Mouse (Mus musculus) stomach, embryonic 14.5 days (tissue): ENCODE results near the gene Vmn1r90. TPM values are rescaled to one million over a fixed set of nuclear protein-coding genes. Genes with fewer than 3 reads are reported as not detected.
"Not testable (repeated sequence)": the region's sequence is repeated elsewhere in the genome, so short reads cannot be mapped to it uniquely, and the experiment has no call there.

Source experiments
- ATAC-seq: fragments of 200-750 bp; cut with Nextera tagmentation; 2 replicates; pipeline ENCODE4 v1.8.0; 2017; ENCODE audit warnings: low read depth, moderate TSS enrichment; ENCODE audit not compliant: insufficient number of reproducible peaks, insufficient read depth, low FRiP score
- H3K27ac ChIP-seq: fragments of 300-500 bp; sonication (generic); 2 replicates; pipeline ENCODE4 v1.5.1; 2014; ENCODE audit warnings: mild to moderate bottlenecking, low read length, moderate library complexity, mixed read lengths
- H3K27me3 ChIP-seq: fragments of 300-500 bp; sonication (generic); 2 replicates; pipeline ENCODE4 v1.6.1; 2014; ENCODE audit warnings: low read length, control low read depth, mixed read lengths; ENCODE audit not compliant: control insufficient read depth, insufficient read depth
- H3K36me3 ChIP-seq: fragments of 300-500 bp; sonication (generic); 2 replicates; pipeline ENCODE4 v1.6.1; 2014; ENCODE audit warnings: mild to moderate bottlenecking, control low read depth, low read length, moderate library complexity, mixed read lengths; ENCODE audit not compliant: control insufficient read depth, insufficient read depth
- H3K4me1 ChIP-seq: fragments of 300-500 bp; sonication (generic); 2 replicates; pipeline ENCODE4 v1.6.1; 2014; ENCODE audit warnings: low read length, control low read depth, mixed read lengths; ENCODE audit not compliant: control insufficient read depth, insufficient read depth
- H3K4me2 ChIP-seq: fragments of 300-500 bp; sonication (generic); replicated peaks from 2 replicates; pipeline ENCODE4 v1.6.1; 2014; ENCODE audit warnings: low read depth, low read length, control low read depth
- H3K4me3 ChIP-seq: fragments of 300-500 bp; sonication (generic); 2 replicates; pipeline ENCODE4 v1.5.1; 2014; ENCODE audit warnings: low read depth, low read length, control low read depth
- H3K9ac ChIP-seq: fragments of 300-500 bp; sonication (generic); replicated peaks from 2 replicates; pipeline ENCODE4 v1.6.1; 2014; ENCODE audit warnings: low read depth, mild to moderate bottlenecking, control low read depth, low read length, moderate library complexity, mixed read lengths
- H3K9me3 ChIP-seq: fragments of 300-500 bp; sonication (generic); 2 replicates; pipeline ENCODE4 v1.6.1; 2016; ENCODE audit warnings: low read depth, low read length, control low read depth; ENCODE audit not compliant: control insufficient read depth
- WGBS: fragments of 180-500 bp; shearing (Covaris S2); extraction: QIAGEN DNeasy Blood & Tissue Kit; methylation state at CpG from one replicate; pipeline ENCODE4 v1.1.7; 2014; 5-methylcytosine and 5-hydroxymethylcytosine counted together
- polyA plus RNA-seq: library from polyadenylated mRNA; unstranded; fragments of >200 nt; fragmentation: Nextera tagmentation; extraction: Ambion mirVana; gene quantifications from 2 replicates; pipeline ENCODE4 v1.2.1, GENCODE M21; 2014

Vmn1r90 gene
- 0.29 and 0.51 TPM in 2 replicates for polyA plus RNA-seq

- WGBS: 64% methylated on average over 1 of the region's 1 CpGs
- 0 out of 2 replicates have a peak, but pooled peaks cover 4% of the 10 kb centered on the region for H3K9me3 ChIP-seq
- no peaks in the 10 kb centered on the region for H3K4me1 ChIP-seq
- H3K27me3 ChIP-seq: no peaks in the 10 kb centered on the region
- no peak within 1 kb of the TSS for H3K4me3 ChIP-seq
- no peak for ATAC-seq
- H3K9ac ChIP-seq: no peak within 1 kb of the TSS
- H3K27ac ChIP-seq: no peak within 1 kb of the TSS
- H3K36me3 ChIP-seq: no peaks in the 10 kb centered on the region
- H3K4me2 ChIP-seq: no peak within 1 kb of the TSS
These were observed at the start of gene Vmn1r90 for GRCm38 (mm10) chr7:14563406-14563805. Gene Vmn1r90, minus strand, starts transcription at chr7:14563506.

- H3K9me3 ChIP-seq, H3K36me3 ChIP-seq, H3K9ac ChIP-seq, H3K27ac ChIP-seq, H3K4me2 ChIP-seq, ATAC-seq, H3K4me1 ChIP-seq, H3K4me3 ChIP-seq, H3K27me3 ChIP-seq: not testable (repeated sequence)
- 60% methylated on average over 8 of the region's 8 CpGs for WGBS
These were observed 29.7 kb upstream of the Vmn1r90 start for GRCm38 (mm10) chr7:14593009-14593408.

GRCm38 (mm10) chr7:14552284-14552683, 11.0 kb downstream of the Vmn1r90 start:
- no peaks in the 10 kb centered on the region for H3K36me3 ChIP-seq
- H3K4me2 ChIP-seq: no peak overlapping the region
- no peaks in the 10 kb centered on the region; the same call in 1 of the 2 replicates for H3K9me3 ChIP-seq
- no peaks in the 10 kb centered on the region for H3K27me3 ChIP-seq
- no peak overlapping the region for H3K4me3 ChIP-seq
- no peaks in the 10 kb centered on the region for H3K4me1 ChIP-seq
- 89% methylated on average over 1 of the region's 1 CpGs for WGBS
- no peak overlapping the region for H3K27ac ChIP-seq
- no peak overlapping the region for H3K9ac ChIP-seq
- no peak for ATAC-seq

GRCm38 (mm10) chr7:14525280-14525679, 38.0 kb downstream of the Vmn1r90 start:
- Histone ChIP-seq H3K36me3 (no peaks in the 10 kb centered on the region), H3K4me3 (no peak overlapping the region), H3K27ac (no peak overlapping the region), H3K9me3 (peaks cover 11% of the 10 kb centered on the region; the same call in 1 of the 2 replicates), H3K4me2 (no peak overlapping the region), H3K9ac (no peak overlapping the region), H3K27me3 (no peaks in the 10 kb centered on the region), H3K4me1 (no peaks in the 10 kb centered on the region)
- ATAC-seq: no peak
- 58% methylated on average over 1 of the region's 1 CpGs for WGBS

- H3K36me3 ChIP-seq: no peaks in the 10 kb centered on the region
- H3K27ac ChIP-seq: no peak overlapping the region
- peaks cover 19% of the 10 kb centered on the region for H3K9me3 ChIP-seq
- H3K27me3 ChIP-seq: no peaks in the 10 kb centered on the region
- H3K9ac ChIP-seq: no peak overlapping the region
- H3K4me3 ChIP-seq: no peak overlapping the region
- ATAC-seq: no peak
- no peak overlapping the region for H3K4me2 ChIP-seq
- 85% methylated on average over 1 of the region's 1 CpGs for WGBS
- no peaks in the 10 kb centered on the region for H3K4me1 ChIP-seq
These were observed 40.7 kb downstream of the Vmn1r90 start for GRCm38 (mm10) chr7:14522636-14523035.

GRCm38 (mm10) chr7:14518301-14518700, 45.0 kb downstream of the Vmn1r90 start:
- 71% methylated on average over 3 of the region's 3 CpGs for WGBS

More at GRCm38 (mm10) chr7:14518301-14518700, 45.0 kb downstream of the Vmn1r90 start:
- no peak for ATAC-seq
- Histone ChIP-seq H3K4me3 (no peak overlapping the region), H3K9me3 (peaks cover 15% of the 10 kb centered on the region), H3K4me2 (no peak overlapping the region), H3K36me3 (no peaks in the 10 kb centered on the region), H3K4me1 (no peaks in the 10 kb centered on the region), H3K9ac (no peak overlapping the region), H3K27ac (no peak overlapping the region), H3K27me3 (no peaks in the 10 kb centered on the region)

Other genes with a start within 250 kb of the Vmn1r90 start
- not detected in 2 replicates for gene Obox8, start 229.9 kb downstream of the Vmn1r90 start, polyA plus RNA-seq
- gene Sult2a8, start 116.7 kb downstream of the Vmn1r90 start, polyA plus RNA-seq: not detected in 2 replicates
- not detected in 2 replicates for gene Sult2a7, start 69.3 kb downstream of the Vmn1r90 start, polyA plus RNA-seq
- gene Obox7, start 96.0 kb upstream of the Vmn1r90 start, polyA plus RNA-seq: not detected in 2 replicates